Mouse (Mus musculus): Measurements from ENCODE around the gene Kcnab3. TPM values are rescaled to one million over a fixed set of nuclear protein-coding genes. Genes with fewer than 3 reads are reported as not detected.

The Kcnab3 gene
- 3.3 and 3.6 TPM in 2 replicates for polyA plus RNA-seq (2012; rRNA removed)

DNA sequence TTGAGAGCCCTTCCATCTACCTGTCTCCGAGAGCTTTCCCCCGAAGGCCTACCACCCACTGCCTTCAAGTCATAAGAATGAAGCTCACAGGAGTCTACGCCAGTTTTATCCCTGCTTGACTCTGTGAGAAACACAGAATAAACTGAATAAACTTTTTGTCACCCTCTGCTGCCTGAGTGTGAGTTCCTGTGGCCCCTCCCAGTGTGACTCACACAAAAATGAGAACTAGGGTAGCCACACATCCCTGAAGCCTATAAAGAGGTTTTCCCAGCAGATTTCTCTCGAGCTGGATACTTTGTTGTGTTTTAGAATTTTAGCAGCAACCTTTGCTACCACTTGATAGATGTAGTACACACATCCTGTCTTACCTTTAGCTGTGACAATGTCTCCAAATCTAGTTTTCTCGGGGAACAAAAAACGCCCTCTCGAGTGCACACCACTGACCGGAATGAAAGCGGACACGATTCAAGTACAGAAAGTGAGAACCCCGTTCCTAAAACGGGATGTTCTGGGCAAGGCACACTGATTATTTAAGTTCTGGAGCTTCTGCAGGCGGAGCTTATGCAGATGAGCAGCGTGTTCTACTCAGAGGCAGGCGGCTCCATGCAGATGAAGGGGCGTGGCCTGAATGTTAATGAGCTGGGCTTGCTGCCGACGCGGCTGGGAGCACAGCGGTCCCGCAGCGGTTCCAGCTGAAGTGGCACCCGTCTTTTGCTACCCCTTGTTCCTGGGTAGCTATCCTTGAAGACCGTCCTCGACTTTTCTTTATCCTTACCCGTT lies at the start of gene Kcnab3:
Gene Kcnab3, plus strand, starts transcription at position 631 of the 780 bp plus-strand sequence.

DNA sequence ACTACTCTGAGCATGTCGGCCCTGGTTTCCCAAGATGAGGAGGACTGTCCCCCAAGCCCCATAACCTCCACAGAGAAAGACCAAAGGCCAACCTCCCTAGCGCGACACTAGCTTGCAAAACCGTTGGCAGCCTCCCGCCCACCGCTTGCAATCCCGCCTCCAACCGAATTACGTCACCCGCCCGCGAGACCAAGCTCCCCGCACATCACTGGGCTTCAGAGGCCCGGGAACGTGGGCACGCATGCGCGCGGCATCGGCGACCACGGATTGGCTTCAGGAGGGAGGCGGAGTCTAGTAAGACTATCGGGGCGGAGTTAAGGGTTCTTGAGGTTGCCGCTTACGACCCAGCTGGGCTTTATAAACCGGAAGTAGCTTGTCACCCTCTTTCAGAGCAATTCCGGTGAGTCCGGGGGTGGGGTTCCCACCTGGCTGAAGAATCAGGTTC lies 2.4 kb upstream of the Kcnab3 start, which contains the start of the genes Cntrob and Trappc1:
Gene Cntrob, minus strand, starts transcription at position 109 of the 445 bp plus-strand sequence.
Gene Trappc1, plus strand, starts transcription at position 314 of the 445 bp plus-strand sequence.

DNA sequence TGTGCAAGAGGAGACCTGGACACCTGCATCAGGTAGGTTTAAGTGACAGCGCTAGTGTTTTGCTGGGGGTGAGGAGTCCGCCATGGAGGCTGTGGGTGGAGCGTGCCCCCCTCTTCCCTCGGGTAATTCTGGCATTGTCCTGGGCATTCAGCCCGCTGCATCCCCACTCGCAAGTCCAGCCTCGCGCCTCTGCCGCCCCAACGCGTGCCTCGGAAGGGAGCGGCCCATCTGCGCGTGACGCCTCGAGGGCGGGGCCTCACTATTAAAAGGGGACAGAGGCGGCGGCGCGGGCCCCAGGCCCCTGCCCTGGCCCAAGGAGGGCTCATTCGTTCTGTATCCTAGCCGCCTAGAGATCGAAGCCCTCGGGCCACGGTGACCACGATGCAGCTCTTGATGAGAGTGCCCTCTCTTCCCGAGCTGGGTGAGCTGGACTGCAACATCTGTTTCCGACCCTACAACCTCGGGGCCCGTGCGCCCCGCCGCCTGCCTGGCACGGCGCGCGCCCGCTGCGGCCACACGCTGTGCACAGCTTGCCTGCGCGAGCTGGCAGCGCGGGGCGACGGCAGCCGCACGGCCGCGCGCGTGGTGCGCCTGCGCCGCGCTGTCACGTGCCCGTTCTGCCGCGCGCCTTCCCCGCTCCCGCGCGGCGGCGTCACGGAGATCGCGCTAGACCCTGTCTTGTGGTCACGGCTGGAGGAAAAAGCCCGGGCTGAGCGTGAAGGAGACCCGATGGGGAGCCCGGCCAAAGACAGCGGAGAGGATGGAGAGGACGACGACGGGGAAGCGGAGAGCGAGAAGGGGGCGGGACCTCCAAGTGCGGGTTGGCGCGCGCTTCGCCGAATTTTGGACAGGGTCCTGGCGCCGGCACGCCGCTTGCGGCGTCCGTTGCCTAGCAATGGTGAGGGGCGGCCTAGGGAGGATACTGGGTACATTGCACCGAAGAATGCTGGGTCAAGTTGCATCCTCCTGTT lies 14.4 kb downstream of the Kcnab3 start, which contains the start of gene Rnf227:
Gene Rnf227, plus strand, starts transcription at position 301 of the 971 bp plus-strand sequence.

DNA sequence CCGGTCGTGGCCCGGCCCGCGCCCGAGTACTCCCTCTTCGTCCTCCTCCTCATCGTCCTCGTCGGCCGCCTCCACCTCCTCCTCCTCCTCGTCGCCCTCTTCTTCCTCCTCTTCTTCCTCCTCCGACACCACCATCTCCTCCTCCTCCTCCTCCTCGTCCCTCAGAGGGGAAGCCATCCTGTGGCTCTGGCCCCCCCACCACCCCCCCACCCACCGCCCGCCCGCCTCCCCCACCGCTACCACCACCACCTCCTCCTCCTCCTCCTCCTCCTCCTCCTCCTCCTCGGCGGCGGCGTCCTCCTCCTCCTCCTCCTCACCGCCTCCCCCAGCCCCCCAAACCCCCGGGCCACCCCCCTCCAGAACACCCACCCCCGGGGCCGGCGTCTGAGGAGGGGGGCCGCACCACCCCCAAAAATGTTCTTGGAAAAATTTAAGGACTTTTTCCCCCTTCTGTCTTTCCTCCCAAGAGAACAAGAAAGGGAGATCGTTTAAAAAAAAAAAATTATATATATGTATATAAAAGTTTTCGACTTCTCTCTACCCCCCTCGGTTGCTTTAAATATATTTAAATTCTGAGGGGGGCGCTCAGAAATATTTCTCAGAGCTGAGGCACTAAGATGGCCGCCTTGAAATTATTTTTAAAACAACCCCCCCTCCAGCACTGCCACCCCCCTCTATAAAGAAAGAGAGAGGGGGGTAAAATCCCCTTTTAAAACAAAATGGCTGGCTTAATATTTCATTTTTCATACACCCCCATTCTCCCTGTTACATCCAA lies 43.3 kb downstream of the Kcnab3 start, which contains the start of gene Chd3:
Gene Chd3, minus strand, starts transcription at position 192 of the 775 bp plus-strand sequence.

Other genes starting within 250 kb of the Kcnab3 start
- 124 and 131 TPM in 2 replicates for gene Vamp2, start 237.8 kb upstream of the Kcnab3 start, polyA plus RNA-seq (2012; rRNA removed)
- gene Per1, start 231.0 kb upstream of the Kcnab3 start, polyA plus RNA-seq (2012; rRNA removed) = 8.0 and 9.8 TPM in 2 replicates
- 0.35 and 0.40 TPM in 2 replicates for gene Hes7, start 205.9 kb upstream of the Kcnab3 start, polyA plus RNA-seq (2012; rRNA removed)
- 0.14 and 0.15 TPM in 2 replicates for gene 9130213A22Rik, start 203.7 kb upstream of the Kcnab3 start, polyA plus RNA-seq (2012; rRNA removed)
- 0.16 TPM in 2 replicates for gene Aloxe3, start 200.4 kb upstream of the Kcnab3 start, polyA plus RNA-seq (2012; rRNA removed)
- 0.05 TPM in 2 replicates for gene Alox12b, start 169.3 kb upstream of the Kcnab3 start, polyA plus RNA-seq (2012; rRNA removed)
- 0.05 and 0.07 TPM in 2 replicates for gene Alox8, start 128.4 kb upstream of the Kcnab3 start, polyA plus RNA-seq (2012; rRNA removed)
- gene Gucy2e, start 89.2 kb upstream of the Kcnab3 start, polyA plus RNA-seq (2012; rRNA removed) = 0.05 and 0.06 TPM in 2 replicates
- gene Cntrob, start 2.5 kb upstream of the Kcnab3 start, polyA plus RNA-seq (2012; rRNA removed) = 49.2 and 87.7 TPM in 2 replicates
- gene Trappc1, start 2.3 kb upstream of the Kcnab3 start, polyA plus RNA-seq (2012; rRNA removed) = 142 and 178 TPM in 2 replicates
- gene Rnf227, start 14.2 kb downstream of the Kcnab3 start, polyA plus RNA-seq (2012; rRNA removed) = 23.9 and 43.4 TPM in 2 replicates
- 300 and 312 TPM in 2 replicates for gene Chd3, start 43.1 kb downstream of the Kcnab3 start, polyA plus RNA-seq (2012; rRNA removed)
- gene Naa38, start 69.2 kb downstream of the Kcnab3 start, polyA plus RNA-seq (2012; rRNA removed) = 82.7 and 106 TPM in 2 replicates
- 32.4 and 41.8 TPM in 2 replicates for gene Cyb5d1, start 69.4 kb downstream of the Kcnab3 start, polyA plus RNA-seq (2012; rRNA removed)
- gene Tmem88, start 72.0 kb downstream of the Kcnab3 start, polyA plus RNA-seq (2012; rRNA removed) = 8.5 and 12.8 TPM in 2 replicates
- gene Kdm6b, start 87.4 kb downstream of the Kcnab3 start, polyA plus RNA-seq (2012; rRNA removed) = 23.4 and 26.2 TPM in 2 replicates
- gene Dnah2, start 222.9 kb downstream of the Kcnab3 start, polyA plus RNA-seq (2012; rRNA removed) = 1.5 and 2.1 TPM in 2 replicates
- 60.4 and 60.6 TPM in 2 replicates for gene Efnb3, start 233.9 kb downstream of the Kcnab3 start, polyA plus RNA-seq (2012; rRNA removed)

Measured in central nervous system, embryonic 11.5 days (tissue).